In genomic region chr12:4816680-4817360, GRCm38 (mm10) we compare ENCODE assay signal across 9 mouse cellular contexts. TPM values are rescaled to one million over a fixed set of nuclear protein-coding genes. Genes with fewer than 3 reads are reported as not detected.
DNase-seq lines count a peak whose midpoint lies in the region; ATAC-seq and TF ChIP-seq lines count a peak whose summit lies in the region.
"Had no signal": no experiment of that assay in that cellular context is flagged by ENCODE, and none has a peak within 500 bp of the region (broad histone marks: within the 10 kb centered on the region; RNA-seq: fewer than 3 reads in every experiment).

No protein-coding gene starts in this region.

- no peaks in the 10 kb centered on the region for H3K9me3 ChIP-seq in heart, embryonic 10.5 days
- no peaks in the 10 kb centered on the region for H3K9me3 ChIP-seq in ES-Bruce4 (replicated peaks; ENCODE audit: control insufficient read depth, insufficient read depth, low read length, poor library complexity, severe bottlenecking)
- no peaks in the 10 kb centered on the region for H3K9me3 ChIP-seq in forebrain, embryonic 12.5 days
- H3K9me3 ChIP-seq in liver, embryonic 11.5 days (ENCODE audit: control insufficient read depth, low read length): no peaks in the 10 kb centered on the region

- TF ChIP-seq POLR2A in ES-Bruce4 (IDR thresholded peaks at IDR 0.05; ENCODE audit: insufficient read depth, low read length): no peak

- peak; percentile 83; the same call in 1 of the 2 replicates for ATAC-seq in forebrain, embryonic 12.5 days (ENCODE audit: low FRiP score)
- ATAC-seq in liver, embryonic 11.5 days (replicated peaks; ENCODE audit: low FRiP score): peak; percentile 66; the same call in 1 of the 2 replicates

- peak overlapping the region; percentile 94 for H3K27ac ChIP-seq in heart, embryonic 10.5 days
- peak overlapping the region; percentile 66 for H3K27ac ChIP-seq in ES-Bruce4 (ENCODE audit: insufficient read depth, low read length)
- peak overlapping the region; percentile 83 for H3K27ac ChIP-seq in forebrain, embryonic 12.5 days
- H3K27ac ChIP-seq in liver, embryonic 11.5 days (ENCODE audit: low read depth, low read length): peak overlapping the region; percentile 80

- H3K4me2 ChIP-seq in forebrain, embryonic 12.5 days: peak overlapping the region; percentile 75
- H3K4me2 ChIP-seq in liver, embryonic 11.5 days: peak overlapping the region; percentile 77

- no peak for TF ChIP-seq EP300 in ES-Bruce4 (IDR thresholded peaks at IDR 0.05; ENCODE audit: insufficient read depth, low read depth, low read length)

- peak overlapping the region; percentile 88 for H3K9ac ChIP-seq in ES-Bruce4 (ENCODE audit: low read depth, poor library complexity, severe bottlenecking)
- peak overlapping the region; percentile 70 for H3K9ac ChIP-seq in forebrain, embryonic 12.5 days
- peak overlapping the region; percentile 73 for H3K9ac ChIP-seq in liver, embryonic 11.5 days (ENCODE audit: low read depth, low read length)

- 9% methylated on average over 24 of the region's 24 CpGs for WGBS in heart, embryonic 10.5 days
- WGBS in forebrain, embryonic 12.5 days: 10% methylated on average over 24 of the region's 24 CpGs
- 9% methylated on average over 24 of the region's 24 CpGs for WGBS in liver, embryonic 11.5 days

- TF ChIP-seq CTCF in ES-Bruce4 (IDR thresholded peaks at IDR 0.05; ENCODE audit: low read depth, low read length): no peak

- DNase-seq in heart, embryonic 10.5 days (ENCODE audit: low spot score): no peak
- no peak for DNase-seq in heart, adult 8-10 months (ENCODE audit: low spot score)
- DNase-seq in liver, embryonic 11.5 days (ENCODE audit: low spot score): no peak
- DNase-seq in right cerebral cortex, postnatal 4 days: no peak
- DNase-seq in left cerebral cortex, adult 11 months (ENCODE audit: low spot score): no peak
- no peak for DNase-seq in adrenal gland, adult 2 months

- H3K27me3 ChIP-seq in heart, embryonic 10.5 days (ENCODE audit: insufficient read depth, poor library complexity, severe bottlenecking): no peaks in the 10 kb centered on the region
- H3K27me3 ChIP-seq in ES-Bruce4 (ENCODE audit: control insufficient read depth, insufficient read depth, low read length, poor library complexity, severe bottlenecking): no peaks in the 10 kb centered on the region
- H3K27me3 ChIP-seq in forebrain, embryonic 12.5 days: no peaks in the 10 kb centered on the region
- H3K27me3 ChIP-seq in liver, embryonic 11.5 days (replicated peaks; ENCODE audit: control insufficient read depth, insufficient read depth, low read length): no peaks in the 10 kb centered on the region

- peaks cover 14% of the 10 kb centered on the region for H3K4me1 ChIP-seq in heart, embryonic 10.5 days
- H3K4me1 ChIP-seq in ES-Bruce4 (ENCODE audit: control insufficient read depth, insufficient read depth, low read length): no peaks in the 10 kb centered on the region
- H3K4me1 ChIP-seq in forebrain, embryonic 12.5 days: peaks cover 22% of the 10 kb centered on the region
- H3K4me1 ChIP-seq in liver, embryonic 11.5 days (replicated peaks; ENCODE audit: control insufficient read depth, insufficient read depth, low read length): peaks cover 4% of the 10 kb centered on the region

- peak overlapping the region; percentile 83 for H3K4me3 ChIP-seq in heart, embryonic 10.5 days
- H3K4me3 ChIP-seq in ES-Bruce4 (ENCODE audit: low read depth, low read length): peak overlapping the region; percentile 79
- H3K4me3 ChIP-seq in forebrain, embryonic 12.5 days (replicated peaks): peak overlapping the region; percentile 64
- H3K4me3 ChIP-seq in liver, embryonic 11.5 days (ENCODE audit: low read depth, low read length): peak overlapping the region; percentile 66

- H3K36me3 ChIP-seq in heart, embryonic 10.5 days: peaks cover 19% of the 10 kb centered on the region
- peaks cover 14% of the 10 kb centered on the region for H3K36me3 ChIP-seq in ES-Bruce4 (ENCODE audit: control insufficient read depth, insufficient read depth, low read length, poor library complexity, severe bottlenecking)
- H3K36me3 ChIP-seq in forebrain, embryonic 12.5 days (replicated peaks): peaks cover 13% of the 10 kb centered on the region
- peaks cover 3% of the 10 kb centered on the region for H3K36me3 ChIP-seq in liver, embryonic 11.5 days (ENCODE audit: control insufficient read depth, insufficient read depth, low read length)

RNA-seq across cellular contexts. Expression of gene Sf3b6, which starts 0.5 kb away (rescaled TPM):
- 164 and 196 TPM in 2 replicates for polyA plus RNA-seq in heart, embryonic 10.5 days (2016; fragmentation: Nextera tagmentation; extraction: Ambion mirVana)
- total RNA-seq in heart, adult 8-10 months (2022): 10 to 100 TPM; 44.3 to 55.8 (median 47.9) TPM
- 183 and 208 TPM in 2 replicates for polyA plus RNA-seq in ES-Bruce4 (2011; ENCODE audit: insufficient read depth, insufficient read length, low read depth, missing spikeins)
- 372 and 374 TPM in 2 replicates for polyA plus RNA-seq in forebrain, embryonic 12.5 days (2016; fragmentation: Nextera tagmentation; extraction: Ambion mirVana)
- 302 and 314 TPM in 2 replicates for polyA plus RNA-seq in liver, embryonic 11.5 days (2014; fragmentation: Nextera tagmentation; extraction: Ambion mirVana)
- 100 to 1,000 TPM; 117 to 145 TPM for total RNA-seq in adrenal gland, adult 2 months (2021)
- polyA plus RNA-seq in adrenal gland, adult 2 months (2012; rRNA removed): 7.1 and 9.4 TPM in 2 replicates

RNA-seq across cellular contexts. Expression of gene Fkbp1b, which starts 24.6 kb away (rescaled TPM):
- polyA plus RNA-seq in heart, embryonic 10.5 days (2016; fragmentation: Nextera tagmentation; extraction: Ambion mirVana): 7.4 and 12.5 TPM in 2 replicates
- total RNA-seq in heart, adult 8-10 months (2022): under 1 TPM; 0.27 to 0.95 (median 0.67) TPM
- 17.3 and 17.8 TPM in 2 replicates for polyA plus RNA-seq in ES-Bruce4 (2011; ENCODE audit: insufficient read depth, insufficient read length, low read depth, missing spikeins)
- polyA plus RNA-seq in forebrain, embryonic 12.5 days (2016; fragmentation: Nextera tagmentation; extraction: Ambion mirVana): 6.6 and 6.9 TPM in 2 replicates
- 4.5 and 5.8 TPM in 2 replicates for polyA plus RNA-seq in liver, embryonic 11.5 days (2014; fragmentation: Nextera tagmentation; extraction: Ambion mirVana)
- 1 to 10 TPM; 4.2 to 9.6 TPM for total RNA-seq in adrenal gland, adult 2 months (2021)
- 5.2 and 8.9 TPM in 2 replicates for polyA plus RNA-seq in adrenal gland, adult 2 months (2012; rRNA removed)

RNA-seq across cellular contexts. Expression of gene Wdcp, which starts 26.3 kb away (rescaled TPM):
- polyA plus RNA-seq in heart, embryonic 10.5 days (2016; fragmentation: Nextera tagmentation; extraction: Ambion mirVana): 17.6 and 18.4 TPM in 2 replicates
- total RNA-seq in heart, adult 8-10 months (2022): 1 to 10 TPM; 7.1 to 9.4 (median 8.0) TPM
- polyA plus RNA-seq in ES-Bruce4 (2011; ENCODE audit: insufficient read depth, insufficient read length, low read depth, missing spikeins): 25.4 and 26.9 TPM in 2 replicates
- 19.0 and 20.5 TPM in 2 replicates for polyA plus RNA-seq in forebrain, embryonic 12.5 days (2016; fragmentation: Nextera tagmentation; extraction: Ambion mirVana)
- 28.7 and 31.0 TPM in 2 replicates for polyA plus RNA-seq in liver, embryonic 11.5 days (2014; fragmentation: Nextera tagmentation; extraction: Ambion mirVana)
- 1 to 10 TPM; 7.1 to 7.7 TPM for total RNA-seq in adrenal gland, adult 2 months (2021)
- polyA plus RNA-seq in adrenal gland, adult 2 months (2012; rRNA removed): 3.5 and 3.8 TPM in 2 replicates

RNA-seq across cellular contexts. Expression of gene Fam228b, which starts 47.8 kb away (rescaled TPM):
- 2.2 and 2.6 TPM in 2 replicates for polyA plus RNA-seq in heart, embryonic 10.5 days (2016; fragmentation: Nextera tagmentation; extraction: Ambion mirVana)
- total RNA-seq in heart, adult 8-10 months (2022): 1 to 10 TPM; 5.9 to 7.6 (median 7.3) TPM
- 4.7 and 6.9 TPM in 2 replicates for polyA plus RNA-seq in ES-Bruce4 (2011; ENCODE audit: insufficient read depth, insufficient read length, low read depth, missing spikeins)
- polyA plus RNA-seq in forebrain, embryonic 12.5 days (2016; fragmentation: Nextera tagmentation; extraction: Ambion mirVana): 3.2 and 4.1 TPM in 2 replicates
- 2.2 and 2.5 TPM in 2 replicates for polyA plus RNA-seq in liver, embryonic 11.5 days (2014; fragmentation: Nextera tagmentation; extraction: Ambion mirVana)
- 1 to 10 TPM; 3.7 to 3.8 TPM for total RNA-seq in adrenal gland, adult 2 months (2021)
- 0.82 and 3.2 TPM in 2 replicates for polyA plus RNA-seq in adrenal gland, adult 2 months (2012; rRNA removed)

RNA-seq across cellular contexts. Expression of gene Pfn4, which starts 48.0 kb away (rescaled TPM):
- 1.2 and 1.8 TPM in 2 replicates for polyA plus RNA-seq in heart, embryonic 10.5 days (2016; fragmentation: Nextera tagmentation; extraction: Ambion mirVana)
- 1 to 10 TPM; 2.2 to 5.0 (median 2.9) TPM for total RNA-seq in heart, adult 8-10 months (2022)
- polyA plus RNA-seq in ES-Bruce4 (2011; ENCODE audit: insufficient read depth, insufficient read length, low read depth, missing spikeins): 0.44 and 1.2 TPM in 2 replicates
- polyA plus RNA-seq in forebrain, embryonic 12.5 days (2016; fragmentation: Nextera tagmentation; extraction: Ambion mirVana): 6.6 and 7.2 TPM in 2 replicates
- 2.5 and 3.3 TPM in 2 replicates for polyA plus RNA-seq in liver, embryonic 11.5 days (2014; fragmentation: Nextera tagmentation; extraction: Ambion mirVana)
- 1 to 10 TPM; 1.4 to 2.9 TPM for total RNA-seq in adrenal gland, adult 2 months (2021)
- 0.03 and 0.29 TPM in 2 replicates for polyA plus RNA-seq in adrenal gland, adult 2 months (2012; rRNA removed)
- total RNA-seq: neutrophil, adult 5-6 weeks had no signal

Comparison
In these comparisons a context has a peak if more than half of its experiments do, and no peak if none do; other contexts are left out.
1. RNA of gene Sf3b6, which starts 0.5 kb away (polyA plus RNA-seq): 372 to 374 TPM in forebrain, embryonic 12.5 days, 302 to 314 TPM in liver, embryonic 11.5 days, 183 to 208 TPM in ES-Bruce4 and 164 to 196 TPM in heart, embryonic 10.5 days; 7.1 to 9.4 TPM in adrenal gland, adult 2 months; every median in the first group is over 10 times any median in the second.
2. Peak in every context shown above with its lines, with median percentiles within 50 percentile points of each other: H3K27ac ChIP-seq, H3K4me3 ChIP-seq and H3K9ac ChIP-seq.